Mouse (Mus musculus) stomach, embryonic 15.5 days (tissue): ENCODE data around the gene Pnpla7. TPM values are rescaled to one million over a fixed set of nuclear protein-coding genes. Genes with fewer than 3 reads are reported as not detected.

ENCODE experiments used
- ATAC-seq: fragments of 200-750 bp; cut with Nextera tagmentation; 2 replicates; pipeline ENCODE4 v1.8.0; 2017; ENCODE audit warnings: low read depth, moderate number of reproducible peaks, moderate TSS enrichment; ENCODE audit not compliant: insufficient read depth, low FRiP score
- H3K27ac ChIP-seq: fragments of 300-500 bp; sonication (generic); 2 replicates; pipeline ENCODE4 v1.5.1; 2015; ENCODE audit warnings: mild to moderate bottlenecking, inconsistent platforms
- H3K27me3 ChIP-seq: fragments of 300-500 bp; sonication (generic); replicated peaks from 2 replicates; pipeline ENCODE4 v1.6.1; 2015; ENCODE audit warnings: inconsistent platforms
- H3K36me3 ChIP-seq: fragments of 300-500 bp; sonication (generic); 2 replicates; pipeline ENCODE4 v1.6.1; 2015; ENCODE audit warnings: inconsistent platforms
- H3K4me1 ChIP-seq: fragments of 300-500 bp; sonication (generic); 2 replicates; pipeline ENCODE4 v1.6.1; 2015; ENCODE audit warnings: inconsistent platforms
- H3K4me2 ChIP-seq: fragments of 300-500 bp; sonication (generic); 2 replicates; pipeline ENCODE4 v1.6.1; 2015; ENCODE audit warnings: mild to moderate bottlenecking, inconsistent platforms
- H3K4me3 ChIP-seq: fragments of 300-500 bp; sonication (generic); replicated peaks from 2 replicates; pipeline ENCODE4 v1.5.1; 2015; ENCODE audit warnings: inconsistent platforms
- H3K9ac ChIP-seq: fragments of 300-500 bp; sonication (generic); 2 replicates; pipeline ENCODE4 v1.6.1; 2015; ENCODE audit warnings: inconsistent platforms
- H3K9me3 ChIP-seq: fragments of 300-500 bp; sonication (generic); 2 replicates; pipeline ENCODE4 v1.6.1; 2016; ENCODE audit warnings: inconsistent platforms
- WGBS: fragments of 180-500 bp; shearing (Covaris S2); methylation state at CpG from one replicate; pipeline ENCODE4 v1.1.7; 2015; 5-methylcytosine and 5-hydroxymethylcytosine counted together
- polyA plus RNA-seq: library from polyadenylated mRNA; unstranded; fragments of >200 nt; fragmentation: Nextera tagmentation; extraction: Ambion mirVana; gene quantifications from 2 replicates; pipeline ENCODE4 v1.2.1, GENCODE M21; 2015

The Pnpla7 gene
- polyA plus RNA-seq, 1 experiment from 2014 or later, result 8.6 TPM

DNA sequence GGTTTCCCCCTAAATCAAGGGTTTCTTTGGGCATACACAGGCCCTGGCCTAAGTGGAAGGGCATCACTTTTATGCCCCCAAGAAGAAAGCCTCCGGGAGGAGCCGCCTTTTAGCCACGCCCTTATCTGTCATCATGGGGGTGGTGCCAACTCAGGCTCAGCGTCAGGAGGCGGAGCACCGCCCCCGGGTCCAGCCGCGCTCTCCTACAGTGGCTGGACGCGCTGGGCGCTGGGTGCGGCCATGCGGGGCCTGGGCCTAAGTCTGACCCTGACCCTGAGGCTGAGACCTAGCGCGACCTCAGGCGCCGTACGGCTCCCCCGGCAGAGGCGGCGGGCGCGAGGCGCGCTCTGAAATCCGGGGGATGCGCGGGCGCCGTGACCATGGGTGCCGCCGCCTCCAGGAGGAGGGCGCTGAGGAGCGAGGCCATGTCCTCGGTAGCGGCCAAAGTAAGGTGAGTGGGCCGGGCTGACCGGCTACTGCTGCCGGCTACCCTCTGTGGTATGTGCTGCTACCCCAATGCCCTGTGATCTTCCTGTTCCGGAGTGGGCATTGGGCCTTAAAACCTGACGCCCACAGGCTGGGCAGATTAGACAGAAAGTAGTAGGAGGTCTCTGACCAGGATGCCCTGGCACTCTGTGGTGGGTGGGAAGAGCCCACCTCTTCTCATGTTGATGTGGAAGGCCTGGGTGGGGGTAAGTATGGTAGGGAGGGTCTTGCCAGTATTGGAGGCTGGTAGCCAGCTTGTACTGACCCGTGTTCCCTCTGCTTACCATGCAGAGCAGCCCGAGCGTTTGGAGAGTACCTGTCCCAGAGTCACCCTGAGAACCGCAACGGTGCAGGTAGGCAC lies 78.6 kb downstream of the Pnpla7 start, which contains the start of gene Nsmf:
Nsmf (plus strand) TSS at position 135 of the 847 bp plus-strand sequence.
- Histone ChIP-seq H3K27me3 (no peaks in the 10 kb centered on the region), H3K9ac (peak within 1 kb of the TSS; percentile 50), H3K36me3 (peaks cover 13% of the 10 kb centered on the region), H3K4me1 (peaks cover 11% of the 10 kb centered on the region), H3K4me3 (peak within 1 kb of the TSS; percentile 76), H3K27ac (no peak within 1 kb of the TSS), H3K9me3 (no peaks in the 10 kb centered on the region), H3K4me2 (peak within 1 kb of the TSS; percentile 63)
- peak; percentile 89 for ATAC-seq
- WGBS, result 4% methylated on average over 47 of the region's 47 CpGs

DNA sequence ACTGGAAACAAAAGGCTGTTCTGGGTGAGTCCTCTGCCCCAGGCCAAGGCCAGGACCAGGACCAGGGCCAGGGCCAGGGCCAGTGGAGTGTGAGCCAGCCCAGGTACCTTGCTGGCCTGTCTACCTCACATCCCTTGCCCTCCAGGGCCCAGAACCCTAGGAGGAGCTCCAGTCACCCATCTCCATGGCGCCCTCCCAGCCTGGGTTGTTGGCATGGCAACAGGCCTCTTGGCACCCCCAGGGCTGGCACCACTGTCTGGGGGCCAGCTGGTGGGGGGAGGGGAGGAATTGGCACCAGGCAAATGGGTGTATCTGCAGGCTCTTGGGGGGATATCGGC lies 79.2 kb downstream of the Pnpla7 start:
- no peaks in the 10 kb centered on the region for H3K27me3 ChIP-seq
- peaks cover 16% of the 10 kb centered on the region for H3K36me3 ChIP-seq
- WGBS, result 64% methylated on average over 2 of the region's 2 CpGs
- peaks cover 11% of the 10 kb centered on the region for H3K4me1 ChIP-seq
- H3K4me2 ChIP-seq, result peak overlapping the region; percentile 63
- no peak for ATAC-seq
- H3K9me3 ChIP-seq, result no peaks in the 10 kb centered on the region
- H3K9ac ChIP-seq, result peak overlapping the region; percentile 50; the same call in 1 of the 2 replicates
- H3K27ac ChIP-seq, result no peak overlapping the region
- H3K4me3 ChIP-seq, result peak overlapping the region; percentile 76

DNA sequence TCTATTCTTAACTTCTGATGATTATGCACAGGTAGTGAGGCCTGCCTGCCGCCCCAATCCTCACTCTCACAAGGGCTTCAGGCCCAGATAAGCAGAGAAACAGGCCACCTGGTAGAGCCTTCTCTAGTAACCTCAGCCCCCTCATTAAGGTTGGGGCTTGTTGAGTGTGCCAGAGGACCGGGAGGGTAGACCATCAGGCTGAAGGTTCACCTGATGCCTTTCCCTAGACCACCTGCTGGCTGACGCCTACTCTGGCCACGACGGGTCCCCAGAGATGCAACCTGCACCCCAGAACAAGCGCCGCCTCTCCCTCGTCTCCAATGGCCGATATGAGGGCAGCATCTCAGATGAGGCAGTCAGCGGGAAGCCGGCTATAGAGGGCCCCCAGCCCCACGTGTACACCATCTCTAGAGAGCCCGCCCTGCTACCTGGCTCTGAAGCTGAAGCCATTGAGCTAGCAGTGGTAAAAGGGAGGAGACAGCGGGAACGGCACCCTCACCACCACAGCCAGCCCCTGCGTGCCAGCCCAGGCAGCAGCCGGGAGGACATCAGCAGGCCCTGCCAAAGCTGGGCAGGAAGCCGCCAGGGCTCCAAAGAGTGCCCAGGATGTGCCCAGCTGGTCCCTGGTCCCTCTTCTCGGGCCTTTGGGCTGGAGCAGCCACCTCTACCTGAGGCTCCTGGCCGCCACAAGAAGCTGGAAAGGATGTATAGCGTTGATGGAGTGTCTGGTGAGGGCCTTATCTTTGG lies 79.7 kb downstream of the Pnpla7 start:
- ATAC-seq, result no peak
- Histone ChIP-seq H3K4me2 (peak overlapping the region; percentile 63), H3K4me3 (peak overlapping the region; percentile 76), H3K9me3 (no peaks in the 10 kb centered on the region), H3K27ac (no peak overlapping the region), H3K27me3 (no peaks in the 10 kb centered on the region), H3K4me1 (peaks cover 11% of the 10 kb centered on the region), H3K9ac (peak overlapping the region; percentile 50; the same call in 1 of the 2 replicates), H3K36me3 (peaks cover 19% of the 10 kb centered on the region)
- 87% methylated on average over 21 of the region's 21 CpGs for WGBS

GRCm38 (mm10) chr2:25058926-25059325 lies 83.1 kb downstream of the Pnpla7 start:
- 91% methylated on average over 7 of the region's 7 CpGs for WGBS
- H3K4me2 ChIP-seq, result no peak overlapping the region
- H3K9ac ChIP-seq, result no peak overlapping the region
- no peaks in the 10 kb centered on the region for H3K9me3 ChIP-seq
- H3K4me3 ChIP-seq, result no peak overlapping the region
- H3K4me1 ChIP-seq, result peaks cover 11% of the 10 kb centered on the region
- H3K36me3 ChIP-seq, result peaks cover 26% of the 10 kb centered on the region
- H3K27ac ChIP-seq, result no peak overlapping the region
- no peak for ATAC-seq
- no peaks in the 10 kb centered on the region for H3K27me3 ChIP-seq

- peaks cover 14% of the 10 kb centered on the region; the same call in 1 of the 2 replicates for H3K36me3 ChIP-seq
- H3K9ac ChIP-seq, result no peak overlapping the region
- no peak overlapping the region for H3K4me3 ChIP-seq
- H3K27me3 ChIP-seq, result no peaks in the 10 kb centered on the region
- no peak for ATAC-seq
- WGBS, result 87% methylated on average over 5 of the region's 5 CpGs
- H3K4me1 ChIP-seq, result no peaks in the 10 kb centered on the region
- H3K4me2 ChIP-seq, result no peak overlapping the region
- H3K9me3 ChIP-seq, result no peaks in the 10 kb centered on the region
- H3K27ac ChIP-seq, result no peak overlapping the region
Measured at GRCm38 (mm10) chr2:25063523-25063922, 87.7 kb downstream of the Pnpla7 start.

GRCm38 (mm10) chr2:25064285-25064684 lies 88.5 kb downstream of the Pnpla7 start:
- no peak overlapping the region for H3K9ac ChIP-seq
- no peaks in the 10 kb centered on the region for H3K4me1 ChIP-seq
- H3K36me3 ChIP-seq, result peaks cover 14% of the 10 kb centered on the region; the same call in 1 of the 2 replicates
- no peaks in the 10 kb centered on the region for H3K27me3 ChIP-seq
- no peaks in the 10 kb centered on the region for H3K9me3 ChIP-seq
- no peak overlapping the region for H3K4me3 ChIP-seq
- WGBS, result 85% methylated on average over 1 of the region's 1 CpGs
- no peak overlapping the region for H3K27ac ChIP-seq
- H3K4me2 ChIP-seq, result no peak overlapping the region
- no peak for ATAC-seq

GRCm38 (mm10) chr2:25065537-25065936 lies 89.7 kb downstream of the Pnpla7 start:
- ATAC-seq, result no peak
- Histone ChIP-seq H3K4me1 (no peaks in the 10 kb centered on the region), H3K27me3 (no peaks in the 10 kb centered on the region), H3K9me3 (no peaks in the 10 kb centered on the region), H3K9ac (no peak overlapping the region), H3K27ac (no peak overlapping the region), H3K4me3 (no peak overlapping the region), H3K36me3 (0 out of 2 replicates have a peak, but pooled peaks cover 8% of the 10 kb centered on the region), H3K4me2 (no peak overlapping the region)

GRCm38 (mm10) chr2:25066552-25066951 lies 90.7 kb downstream of the Pnpla7 start:
- WGBS, result 78% methylated on average over 4 of the region's 4 CpGs
- H3K9ac ChIP-seq, result no peak overlapping the region
- H3K4me3 ChIP-seq, result no peak overlapping the region
- H3K27me3 ChIP-seq, result no peaks in the 10 kb centered on the region
- H3K4me2 ChIP-seq, result no peak overlapping the region
- 0 out of 2 replicates have a peak, but pooled peaks cover 3% of the 10 kb centered on the region for H3K36me3 ChIP-seq
- H3K4me1 ChIP-seq, result no peaks in the 10 kb centered on the region
- ATAC-seq, result no peak
- H3K9me3 ChIP-seq, result no peaks in the 10 kb centered on the region
- H3K27ac ChIP-seq, result no peak overlapping the region

DNA sequence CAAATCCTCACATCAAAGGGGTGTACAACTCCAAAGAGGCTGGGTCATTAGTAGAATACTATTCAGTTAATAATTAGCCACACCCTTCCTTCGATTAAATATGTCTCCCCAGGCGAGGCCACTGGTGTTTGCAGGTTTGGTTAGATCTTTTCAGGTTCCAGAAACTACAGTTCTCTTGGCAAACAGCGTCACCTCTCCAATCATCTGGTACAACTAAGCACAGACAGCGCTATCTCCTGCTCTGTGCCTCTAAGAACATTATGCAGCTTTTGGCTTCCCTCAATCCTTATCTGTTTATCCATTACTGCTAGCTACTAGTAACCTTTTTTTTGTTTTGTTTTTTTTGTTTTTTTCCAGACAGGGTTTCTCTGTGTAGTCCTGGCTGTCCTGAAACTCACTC lies 93.7 kb downstream of the Pnpla7 start:
- 67% methylated on average over 4 of the region's 4 CpGs for WGBS
- H3K4me3 ChIP-seq, result no peak overlapping the region
- H3K27ac ChIP-seq, result no peak overlapping the region
- H3K27me3 ChIP-seq, result no peaks in the 10 kb centered on the region
- no peaks in the 10 kb centered on the region for H3K36me3 ChIP-seq
- H3K9me3 ChIP-seq, result no peaks in the 10 kb centered on the region
- no peaks in the 10 kb centered on the region for H3K4me1 ChIP-seq
- H3K4me2 ChIP-seq, result no peak overlapping the region
- no peak overlapping the region for H3K9ac ChIP-seq
- ATAC-seq, result no peak

GRCm38 (mm10) chr2:25072398-25072797 lies 96.6 kb downstream of the Pnpla7 start:
- no peaks in the 10 kb centered on the region for H3K9me3 ChIP-seq
- WGBS, result 87% methylated on average over 4 of the region's 4 CpGs
- no peaks in the 10 kb centered on the region for H3K4me1 ChIP-seq
- H3K36me3 ChIP-seq, result no peaks in the 10 kb centered on the region
- no peak overlapping the region for H3K27ac ChIP-seq
- no peak overlapping the region for H3K4me2 ChIP-seq
- H3K4me3 ChIP-seq, result no peak overlapping the region
- no peak overlapping the region for H3K9ac ChIP-seq
- no peak for ATAC-seq
- no peaks in the 10 kb centered on the region for H3K27me3 ChIP-seq

GRCm38 (mm10) chr2:25075506-25075905 lies 99.7 kb downstream of the Pnpla7 start:
- Histone ChIP-seq H3K4me2 (no peak overlapping the region), H3K9me3 (no peaks in the 10 kb centered on the region), H3K27ac (no peak overlapping the region), H3K4me1 (no peaks in the 10 kb centered on the region), H3K9ac (no peak overlapping the region), H3K27me3 (no peaks in the 10 kb centered on the region), H3K36me3 (no peaks in the 10 kb centered on the region), H3K4me3 (no peak overlapping the region)
- 65% methylated on average over 4 of the region's 4 CpGs for WGBS
- no peak for ATAC-seq

DNA sequence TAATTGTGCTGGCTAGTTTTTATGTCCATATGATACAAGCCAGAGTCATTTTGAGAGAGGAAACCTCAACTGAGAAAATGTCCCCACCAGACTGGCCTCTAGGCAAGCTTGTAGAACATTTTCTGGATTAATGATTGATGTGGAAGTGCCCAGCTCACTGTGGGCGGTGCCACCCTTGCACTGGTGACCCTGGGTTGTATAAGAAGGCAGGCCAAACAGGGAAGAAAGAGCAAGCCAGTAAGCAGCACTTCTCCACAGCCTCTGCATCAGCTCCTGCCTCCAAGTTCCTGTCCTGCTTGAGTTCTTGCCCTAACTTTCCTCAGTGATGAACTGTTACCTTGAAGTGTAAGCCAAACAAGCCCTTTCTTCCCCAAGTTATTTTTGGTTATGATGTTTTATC lies 103.1 kb downstream of the Pnpla7 start:
- Histone ChIP-seq H3K4me2 (no peak overlapping the region), H3K27ac (no peak overlapping the region), H3K27me3 (no peaks in the 10 kb centered on the region), H3K9me3 (no peaks in the 10 kb centered on the region), H3K4me3 (no peak overlapping the region), H3K36me3 (no peaks in the 10 kb centered on the region), H3K9ac (no peak overlapping the region), H3K4me1 (0 out of 2 replicates have a peak, but pooled peaks cover 4% of the 10 kb centered on the region)
- WGBS, result 73% methylated on average over 1 of the region's 1 CpGs
- ATAC-seq, result no peak
